Mouse (Mus musculus): ENCODE data around the gene Msn. TPM values are rescaled to one million over a fixed set of nuclear protein-coding genes. Genes with fewer than 3 reads are reported as not detected.

Msn gene
- total and polyA plus RNA-seq, 3 experiments, result 70.6 to 395 (median 234) TPM

DNA sequence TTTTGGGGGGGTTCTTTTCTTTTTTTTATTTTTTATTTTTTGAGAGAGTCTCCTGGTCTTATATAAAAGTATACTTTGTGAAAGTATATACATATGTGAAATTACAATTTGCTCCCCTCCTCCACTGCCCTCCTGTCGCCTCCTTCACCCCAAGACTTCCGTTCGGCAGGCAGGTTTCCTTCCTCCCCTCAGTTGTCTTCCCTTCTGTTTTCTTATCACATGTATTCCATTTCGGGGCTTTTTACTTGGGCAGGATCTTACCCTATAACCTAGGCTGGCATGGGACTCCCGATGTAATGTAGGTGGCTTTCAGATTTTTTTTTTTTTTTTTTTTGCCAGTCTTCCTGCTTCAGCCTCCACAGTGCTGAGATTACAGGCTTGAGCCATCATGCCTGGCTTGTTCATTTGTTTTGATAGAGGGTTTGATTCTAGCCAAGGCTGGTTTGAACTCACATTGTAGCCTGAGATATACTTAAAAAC, 1.7 kb downstream of the Msn start:
- no peaks in the 10 kb centered on the region for H3K9me3 ChIP-seq (replicated peaks)
- ATAC-seq (ENCODE audit: extremely low read depth, insufficient number of reproducible peaks, low FRiP score, poor library complexity, severe bottlenecking) (no peak), DNase-seq (ENCODE audit: low spot score) (no peak)
- H3K36me3 ChIP-seq (replicated peaks), result peaks cover 16% of the 10 kb centered on the region
- H3K4me1 ChIP-seq (ENCODE audit: insufficient read depth, low read depth, low read length), result peaks cover 31% of the 10 kb centered on the region
- no peak for TF ChIP-seq POLR2AphosphoS5 (IDR thresholded peaks at IDR 0.05; ENCODE audit: insufficient replicate concordance, low read depth, low read length)
- TF ChIP-seq GATA1 (IDR thresholded peaks at IDR 0.05; ENCODE audit: borderline replicate concordance, low read length), result no peak
- TF ChIP-seq GATA2 (IDR thresholded peaks at IDR 0.05; ENCODE audit: borderline replicate concordance, low read depth, low read length), result no peak
- TF ChIP-seq CTCF (IDR thresholded peaks at IDR 0.05; ENCODE audit: low read depth, low read length), result no peak
- TF ChIP-seq TAL1 (conservative IDR thresholded peaks at IDR 0.05; ENCODE audit: low read depth, low read length), result no peak
- H3K4me3 ChIP-seq (ENCODE audit: low read depth, low read length), result peak overlapping the region; percentile 62
- H3K27me3 ChIP-seq (ENCODE audit: insufficient read depth, low read length), result no peaks in the 10 kb centered on the region

DNA sequence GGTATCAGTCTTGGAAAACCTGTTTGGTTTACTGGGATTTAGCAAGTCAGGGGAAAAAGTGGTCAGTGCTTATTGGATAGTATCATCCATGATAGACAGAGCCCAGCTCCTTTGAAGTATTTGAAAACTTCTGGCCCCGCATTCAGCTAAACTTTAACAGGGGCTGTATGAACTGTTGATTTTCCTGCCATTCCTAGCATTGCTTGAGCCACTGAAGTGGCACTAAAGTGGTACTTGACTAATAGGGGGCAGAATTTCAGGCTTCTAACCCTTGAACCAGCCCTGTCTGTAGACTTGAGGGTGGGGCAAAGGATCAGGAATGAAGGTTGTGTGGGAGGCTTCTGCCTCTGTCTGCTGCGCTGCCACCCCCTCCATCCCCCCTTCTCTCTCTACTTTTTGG, 3.2 kb downstream of the Msn start:
- peaks cover 23% of the 10 kb centered on the region for H3K36me3 ChIP-seq (replicated peaks)
- H3K9me3 ChIP-seq (replicated peaks), result no peaks in the 10 kb centered on the region
- peaks cover 31% of the 10 kb centered on the region for H3K4me1 ChIP-seq (ENCODE audit: insufficient read depth, low read depth, low read length)
- H3K27me3 ChIP-seq (ENCODE audit: insufficient read depth, low read length), result no peaks in the 10 kb centered on the region
- no peak for TF ChIP-seq TAL1 (conservative IDR thresholded peaks at IDR 0.05; ENCODE audit: low read depth, low read length)
- no peak for TF ChIP-seq POLR2AphosphoS5 (IDR thresholded peaks at IDR 0.05; ENCODE audit: insufficient replicate concordance, low read depth, low read length)
- TF ChIP-seq CTCF (IDR thresholded peaks at IDR 0.05; ENCODE audit: low read depth, low read length), result no peak
- TF ChIP-seq GATA1 (IDR thresholded peaks at IDR 0.05; ENCODE audit: borderline replicate concordance, low read length), result no peak
- DNase-seq (ENCODE audit: low spot score), result no peak
- H3K4me3 ChIP-seq (ENCODE audit: low read depth, low read length), result no peak overlapping the region
- no peak for ATAC-seq (ENCODE audit: extremely low read depth, insufficient number of reproducible peaks, low FRiP score, poor library complexity, severe bottlenecking)

DNA sequence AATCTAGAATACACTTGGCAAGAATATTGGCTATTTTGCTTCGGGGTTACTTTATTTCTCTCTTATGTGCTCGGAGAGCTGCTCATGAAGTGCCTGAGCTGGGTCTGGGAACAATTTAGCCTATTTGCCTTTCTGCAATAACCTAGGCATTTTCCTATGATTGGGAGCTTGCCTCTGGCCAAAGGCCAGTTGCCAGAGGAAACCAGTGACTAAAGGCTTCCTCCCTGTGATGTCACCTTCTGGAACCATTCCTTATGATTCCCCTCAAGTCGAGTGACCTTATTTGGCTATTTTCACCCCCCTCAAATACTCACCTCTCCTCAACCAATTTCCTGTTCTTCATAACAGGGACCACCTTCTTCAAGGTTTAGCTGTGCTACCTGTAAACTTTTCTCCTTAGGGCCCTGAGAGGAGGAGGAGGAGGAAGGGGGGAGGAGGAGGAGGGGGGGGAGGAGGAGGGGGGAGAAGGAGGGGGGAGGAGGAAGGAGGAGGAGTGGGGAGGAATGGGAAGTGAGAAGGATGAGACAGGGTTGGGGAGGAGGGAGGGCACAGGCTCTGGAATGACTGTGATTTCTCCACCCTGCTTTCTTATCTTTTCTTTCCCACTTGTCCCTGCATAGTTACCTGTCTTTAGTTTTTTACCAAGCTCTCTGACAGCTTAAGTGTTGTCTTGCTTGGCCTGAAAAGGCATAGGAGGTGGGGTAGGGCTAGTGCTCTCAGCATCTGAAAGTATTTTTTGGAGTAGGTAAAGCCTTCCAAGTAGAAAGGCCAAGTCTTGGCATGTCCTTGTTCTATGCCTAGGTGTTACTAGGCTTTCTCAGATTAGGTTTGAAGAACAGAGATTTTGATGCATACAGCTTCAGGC, 11.8 kb downstream of the Msn start:
- no peak for TF ChIP-seq GATA1 (IDR thresholded peaks at IDR 0.05; ENCODE audit: borderline replicate concordance, low read length)
- TF ChIP-seq TAL1 (conservative IDR thresholded peaks at IDR 0.05; ENCODE audit: low read depth, low read length), result no peak
- no peak for TF ChIP-seq GATA2 (IDR thresholded peaks at IDR 0.05; ENCODE audit: borderline replicate concordance, low read depth, low read length)
- no peak for TF ChIP-seq POLR2AphosphoS5 (IDR thresholded peaks at IDR 0.05; ENCODE audit: insufficient replicate concordance, low read depth, low read length)
- TF ChIP-seq CTCF (IDR thresholded peaks at IDR 0.05; ENCODE audit: low read depth, low read length), result no peak
- Histone ChIP-seq H3K36me3 (replicated peaks) (peaks cover 55% of the 10 kb centered on the region), H3K27me3 (ENCODE audit: insufficient read depth, low read length) (no peaks in the 10 kb centered on the region), H3K4me1 (ENCODE audit: insufficient read depth, low read depth, low read length) (no peaks in the 10 kb centered on the region; the same call in 1 of the 2 replicates), H3K9me3 (replicated peaks) (no peaks in the 10 kb centered on the region), H3K4me3 (ENCODE audit: low read depth, low read length) (no peak overlapping the region)
- ATAC-seq (ENCODE audit: extremely low read depth, insufficient number of reproducible peaks, low FRiP score, poor library complexity, severe bottlenecking) (no peak), DNase-seq (ENCODE audit: low spot score) (no peak)

DNA sequence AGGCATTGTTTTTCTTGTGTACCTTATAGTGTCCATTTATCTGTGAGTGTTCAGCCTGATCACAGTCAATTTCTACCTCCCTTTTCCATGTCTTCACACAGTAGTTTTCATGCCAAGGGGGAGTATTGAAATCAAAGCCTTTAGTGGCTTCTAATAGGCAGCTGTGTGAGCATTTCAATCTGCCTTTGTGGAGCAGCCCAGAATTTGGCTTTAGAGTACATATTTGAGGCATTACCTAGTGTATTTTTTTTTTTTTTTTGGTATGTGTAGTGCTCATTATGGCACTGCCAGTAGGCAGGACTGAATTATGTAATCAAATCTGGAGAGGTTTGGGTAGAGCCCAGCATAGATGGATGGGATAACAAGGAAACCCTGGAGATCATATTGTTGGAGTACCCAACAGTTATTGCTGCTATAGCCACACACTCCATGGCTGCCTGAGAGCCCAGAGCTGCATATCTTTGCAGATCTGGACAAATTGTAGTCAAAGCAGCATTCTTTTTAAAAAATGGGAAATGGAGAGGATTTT, 17.3 kb downstream of the Msn start:
- no peak for TF ChIP-seq TAL1 (conservative IDR thresholded peaks at IDR 0.05; ENCODE audit: low read depth, low read length)
- TF ChIP-seq POLR2AphosphoS5 (IDR thresholded peaks at IDR 0.05; ENCODE audit: insufficient replicate concordance, low read depth, low read length), result no peak
- TF ChIP-seq GATA2 (IDR thresholded peaks at IDR 0.05; ENCODE audit: borderline replicate concordance, low read depth, low read length), result no peak
- TF ChIP-seq CTCF (IDR thresholded peaks at IDR 0.05; ENCODE audit: low read depth, low read length), result no peak
- TF ChIP-seq GATA1 (IDR thresholded peaks at IDR 0.05; ENCODE audit: borderline replicate concordance, low read length), result no peak
- Histone ChIP-seq H3K4me3 (ENCODE audit: low read depth, low read length) (no peak overlapping the region), H3K36me3 (replicated peaks) (peaks cover 65% of the 10 kb centered on the region), H3K27me3 (ENCODE audit: insufficient read depth, low read length) (no peaks in the 10 kb centered on the region), H3K9me3 (replicated peaks) (no peaks in the 10 kb centered on the region), H3K4me1 (ENCODE audit: insufficient read depth, low read depth, low read length) (peaks cover 3% of the 10 kb centered on the region; the same call in 1 of the 2 replicates)
- ATAC-seq (ENCODE audit: extremely low read depth, insufficient number of reproducible peaks, low FRiP score, poor library complexity, severe bottlenecking) (no peak), DNase-seq (ENCODE audit: low spot score) (no peak)

DNA sequence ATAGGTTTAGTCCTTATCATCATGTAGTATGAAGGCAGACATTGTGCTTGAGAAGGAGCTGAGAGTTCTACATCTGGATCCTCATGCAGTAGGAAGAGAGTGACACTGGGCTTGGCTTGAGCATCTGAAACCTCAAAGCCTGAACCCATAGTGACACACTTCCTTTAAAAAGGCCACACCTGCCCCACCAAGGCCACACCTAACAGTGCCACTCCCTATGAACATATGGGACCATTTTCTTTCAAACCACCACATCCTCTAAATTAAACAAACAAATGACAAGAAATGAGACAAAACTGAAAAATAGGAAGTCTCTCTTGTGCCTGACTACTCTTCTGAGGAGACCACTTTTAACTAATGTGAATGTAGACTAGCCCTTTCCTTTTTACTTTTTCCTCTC, 19.7 kb downstream of the Msn start:
- H3K4me3 ChIP-seq (ENCODE audit: low read depth, low read length), result no peak overlapping the region
- DNase-seq (ENCODE audit: low spot score), result no peak
- no peak for ATAC-seq (ENCODE audit: extremely low read depth, insufficient number of reproducible peaks, low FRiP score, poor library complexity, severe bottlenecking)
- no peaks in the 10 kb centered on the region for H3K9me3 ChIP-seq (replicated peaks)
- TF ChIP-seq GATA2 (IDR thresholded peaks at IDR 0.05; ENCODE audit: borderline replicate concordance, low read depth, low read length) (no peak), TAL1 (conservative IDR thresholded peaks at IDR 0.05; ENCODE audit: low read depth, low read length) (no peak), GATA1 (IDR thresholded peaks at IDR 0.05; ENCODE audit: borderline replicate concordance, low read length) (no peak), CTCF (IDR thresholded peaks at IDR 0.05; ENCODE audit: low read depth, low read length) (no peak), POLR2AphosphoS5 (IDR thresholded peaks at IDR 0.05; ENCODE audit: insufficient replicate concordance, low read depth, low read length) (no peak)
- H3K36me3 ChIP-seq (replicated peaks), result peaks cover 50% of the 10 kb centered on the region
- H3K27me3 ChIP-seq (ENCODE audit: insufficient read depth, low read length), result no peaks in the 10 kb centered on the region
- H3K4me1 ChIP-seq (ENCODE audit: insufficient read depth, low read depth, low read length), result peaks cover 7% of the 10 kb centered on the region; the same call in 1 of the 2 replicates

DNA sequence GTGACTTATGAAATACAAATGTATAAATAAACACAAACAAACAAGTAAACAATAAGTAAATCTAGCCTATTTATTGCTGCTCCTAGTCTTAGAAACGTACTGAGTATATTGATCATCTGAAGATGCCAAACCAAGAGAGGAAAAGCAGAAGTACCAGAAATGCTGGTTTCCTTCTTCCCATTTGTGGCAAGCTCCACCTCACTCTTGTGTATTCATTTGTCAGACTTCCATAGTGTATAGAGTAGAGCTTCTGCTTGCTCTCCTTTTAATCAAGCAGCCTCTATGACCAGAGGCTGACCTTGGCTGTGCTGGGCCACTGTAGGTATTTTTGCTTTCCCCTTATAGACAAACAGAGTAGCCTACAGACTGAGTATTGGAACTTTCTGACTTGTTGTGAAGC, 21.5 kb downstream of the Msn start:
- H3K27me3 ChIP-seq (ENCODE audit: insufficient read depth, low read length), result no peaks in the 10 kb centered on the region
- no peak for DNase-seq (ENCODE audit: low spot score)
- H3K4me3 ChIP-seq (ENCODE audit: low read depth, low read length), result no peak overlapping the region
- no peaks in the 10 kb centered on the region for H3K9me3 ChIP-seq (replicated peaks)
- no peak for TF ChIP-seq POLR2AphosphoS5 (IDR thresholded peaks at IDR 0.05; ENCODE audit: insufficient replicate concordance, low read depth, low read length)
- no peak for TF ChIP-seq GATA1 (IDR thresholded peaks at IDR 0.05; ENCODE audit: borderline replicate concordance, low read length)
- TF ChIP-seq GATA2 (IDR thresholded peaks at IDR 0.05; ENCODE audit: borderline replicate concordance, low read depth, low read length), result no peak
- no peak for TF ChIP-seq TAL1 (conservative IDR thresholded peaks at IDR 0.05; ENCODE audit: low read depth, low read length)
- TF ChIP-seq CTCF (IDR thresholded peaks at IDR 0.05; ENCODE audit: low read depth, low read length), result no peak
- H3K36me3 ChIP-seq (replicated peaks), result peaks cover 46% of the 10 kb centered on the region
- ATAC-seq (ENCODE audit: extremely low read depth, insufficient number of reproducible peaks, low FRiP score, poor library complexity, severe bottlenecking), result no peak
- peaks cover 20% of the 10 kb centered on the region for H3K4me1 ChIP-seq (ENCODE audit: insufficient read depth, low read depth, low read length)
